Mouse (Mus musculus) megakaryocyte-erythroid progenitor cell, adult 5-6 weeks (primary cell): ENCODE data around the gene Chsy1. TPM values are rescaled to one million over a fixed set of nuclear protein-coding genes. Genes with fewer than 3 reads are reported as not detected.

Source experiments
- ATAC-seq: replicated peaks from 2 replicates; pipeline ENCODE4 v1.8.0; 2016; ENCODE audit warnings: mild to moderate bottlenecking, inconsistent platforms; ENCODE audit not compliant: severe bottlenecking, poor library complexity, low FRiP score, low TSS enrichment
- total RNA-seq, 2 experiments: library from RNA; stranded (forward) in 1 of 2; stranded (reverse) in 1 of 2; fragments of 200-1000, 215-1000 nt in 1 of 2; fragments of >200 nt in 1 of 2; fragmentation: Nextera tagmentation in 1 of 2; gene quantifications; 2 replicates each; pipeline ENCODE4 v1.2.3; 2014 to 2017

The Chsy1 gene
- total RNA-seq (2014; fragmentation: Nextera tagmentation) (11.4 and 14.8 TPM in 2 replicates), total RNA-seq (2017) (14.4 and 26.4 TPM in 2 replicates)

DNA sequence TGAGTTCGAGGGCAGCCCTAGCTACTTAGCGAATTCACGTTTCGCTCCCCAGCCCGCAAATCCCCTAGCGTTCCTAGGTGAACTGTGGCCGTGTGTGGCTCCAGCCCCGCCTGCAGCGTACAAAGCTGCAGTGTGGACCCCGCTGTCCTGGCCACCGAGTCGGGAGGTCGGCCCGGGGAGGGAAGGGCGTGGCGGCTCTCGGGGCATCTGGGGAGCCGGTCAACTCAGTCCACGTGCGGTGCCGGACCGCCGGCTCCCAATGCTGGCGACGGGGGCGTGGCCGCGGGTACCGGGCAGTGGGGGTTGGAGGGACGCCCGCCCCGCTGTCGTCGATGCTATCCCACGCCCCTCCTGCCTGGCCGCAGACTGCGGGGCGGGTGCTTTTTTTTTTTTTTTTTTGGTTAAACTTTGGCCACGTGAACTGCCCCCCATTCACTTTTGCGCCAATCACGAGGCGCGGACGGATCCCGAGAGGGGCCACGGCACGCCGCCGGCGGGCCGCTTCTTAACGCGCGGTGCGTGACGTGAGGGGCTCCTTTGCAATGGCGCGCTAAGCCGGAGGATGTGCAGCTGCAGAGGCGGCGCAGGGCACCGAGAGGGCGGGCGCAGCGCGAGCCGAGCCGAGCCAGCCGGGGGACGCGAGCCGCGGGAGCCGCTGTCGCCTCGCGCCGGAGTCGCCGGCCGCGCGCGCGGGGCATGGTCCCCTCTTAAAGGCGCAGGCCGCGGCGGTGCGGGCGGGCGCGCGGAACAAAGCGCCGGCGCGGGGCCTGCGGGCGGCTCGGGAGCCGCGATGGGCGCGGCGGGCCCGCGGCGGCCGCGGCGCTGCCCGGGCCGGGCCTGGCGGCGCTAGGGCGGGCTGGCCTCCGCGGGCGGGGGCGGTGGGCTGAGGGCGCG lies at the start of gene Chsy1:
Gene Chsy1, plus strand, starts transcription at position 555 of the 894 bp plus-strand sequence.
- ATAC-seq = peak; percentile 39

DNA sequence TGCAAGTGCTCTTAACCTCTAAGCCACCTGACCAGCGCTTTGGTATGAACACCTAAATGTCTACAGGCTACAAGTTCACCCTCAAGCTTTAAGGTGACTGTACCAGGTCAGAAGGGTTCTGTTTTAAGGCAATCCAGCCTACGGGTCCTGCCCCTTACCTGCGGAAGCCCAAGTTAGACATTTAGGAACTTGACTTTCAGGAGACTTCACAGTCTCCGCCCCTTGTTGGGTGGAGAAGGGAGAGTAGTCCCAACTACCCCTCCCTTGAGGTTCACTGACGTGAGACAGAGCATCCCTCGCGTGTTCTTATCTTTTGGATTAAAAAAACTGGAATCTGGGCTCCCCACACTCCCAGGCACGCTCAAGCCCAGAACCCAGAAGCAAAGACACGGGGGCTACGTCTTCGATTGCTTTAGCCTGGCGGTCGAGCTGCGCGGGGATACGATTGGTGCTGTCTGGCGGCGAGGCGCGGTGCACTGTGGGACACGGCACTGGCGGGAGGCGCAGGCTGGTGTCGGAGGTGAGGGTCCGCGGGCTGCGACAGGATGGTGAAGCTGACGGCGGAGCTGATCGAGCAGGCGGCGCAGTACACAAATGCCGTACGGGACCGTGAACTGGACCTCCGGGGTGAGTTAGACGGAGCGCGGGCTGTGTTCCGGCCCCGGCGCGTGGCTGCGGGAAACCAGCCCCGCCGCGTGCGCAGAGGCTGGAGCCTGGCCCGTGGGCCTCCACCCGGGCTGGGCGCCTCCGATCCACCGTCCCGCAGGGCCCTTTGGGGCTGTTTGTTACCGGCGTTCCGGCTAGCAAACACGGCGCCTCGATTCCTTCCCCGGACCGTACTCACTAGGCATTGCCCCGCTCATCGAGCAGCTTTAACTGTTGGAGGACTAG lies 49.0 kb upstream of the Chsy1 start:
- ATAC-seq = peak; percentile 89

DNA sequence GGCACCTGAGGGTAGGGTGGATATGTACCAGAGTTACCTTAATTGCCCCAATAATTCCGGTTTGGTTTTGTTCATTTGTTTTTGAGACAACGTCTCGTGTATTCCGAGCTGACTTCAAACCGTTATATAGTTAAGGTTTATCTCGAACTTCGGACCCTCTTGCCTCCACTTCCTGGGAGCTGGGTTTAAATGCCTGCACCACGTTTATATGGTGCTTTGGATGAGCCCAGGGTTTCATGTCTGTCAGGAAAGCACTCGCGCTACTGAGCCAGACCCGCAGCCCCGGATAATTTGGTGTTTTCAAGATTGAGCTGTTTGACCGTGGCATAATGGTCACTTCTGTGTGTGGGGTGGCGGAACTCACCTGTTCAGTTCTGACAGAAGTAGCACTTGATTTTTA lies 48.3 kb upstream of the Chsy1 start:
- ATAC-seq = 0 out of 2 replicates have a peak, but pooled peaks have one; percentile 18

DNA sequence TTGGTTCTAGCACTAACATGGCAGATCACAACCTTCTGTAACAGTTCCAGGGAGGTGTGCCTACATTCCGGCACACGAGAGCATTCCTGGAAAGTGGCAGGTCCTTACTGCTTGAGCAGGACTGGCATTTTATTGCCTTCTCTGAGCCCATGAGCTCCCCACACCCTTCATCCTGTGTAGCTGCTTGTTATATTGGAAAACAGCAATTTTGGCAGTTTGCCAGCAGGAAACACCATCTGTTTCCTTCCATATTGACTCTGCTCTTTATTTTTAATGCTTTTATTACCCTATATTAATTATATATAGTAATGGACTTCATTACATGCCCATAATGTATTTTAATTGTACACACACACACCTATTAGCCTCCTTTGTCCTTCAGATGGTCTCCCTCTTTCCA lies 32.9 kb upstream of the Chsy1 start:
- no peak for ATAC-seq

DNA sequence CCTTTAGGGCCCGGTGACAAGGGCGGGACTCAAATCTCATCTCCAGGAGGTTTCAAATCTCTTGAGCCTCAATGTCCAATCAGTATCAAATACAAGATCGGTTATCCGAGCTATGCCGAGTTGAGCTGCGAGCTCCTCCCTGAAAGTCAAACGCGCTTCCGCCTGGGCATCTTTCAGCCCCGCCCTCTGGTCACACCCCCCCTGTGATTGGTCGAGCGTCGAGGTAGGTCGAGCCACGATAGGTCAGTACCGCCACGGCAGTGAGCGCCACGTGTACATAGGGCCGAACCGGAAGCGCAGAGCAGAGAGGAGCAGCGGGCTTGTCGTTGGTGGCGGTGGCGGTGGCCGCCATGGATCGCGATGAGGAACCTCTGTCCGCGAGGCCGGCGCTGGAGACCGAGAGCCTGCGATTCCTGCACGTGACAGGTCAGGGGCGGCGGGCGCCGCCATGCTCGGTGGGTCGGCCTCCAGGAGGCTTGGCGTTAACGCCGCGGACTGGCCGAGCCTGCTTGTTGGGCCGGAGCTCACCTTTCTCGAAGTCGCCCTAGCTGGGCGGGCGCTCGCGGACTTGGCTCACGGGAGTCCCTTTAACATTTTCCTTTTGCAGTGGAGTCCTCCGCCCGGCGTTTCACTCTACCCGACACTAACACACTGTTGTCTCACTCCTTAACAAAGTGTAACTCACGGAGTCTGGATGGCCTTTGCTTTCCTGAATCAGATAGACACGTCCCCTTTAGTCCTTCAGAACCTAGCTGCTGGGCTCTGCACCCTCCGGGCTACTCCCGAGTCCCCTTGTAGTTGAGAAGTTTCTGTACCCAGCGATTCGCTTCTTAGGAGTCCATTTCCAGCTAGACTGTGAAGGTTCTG lies 29.7 kb upstream of the Chsy1 start, which contains the start of gene Selenos:
Gene Selenos, plus strand, starts transcription at position 286 of the 867 bp plus-strand sequence.
- peak; percentile 98 for ATAC-seq

DNA sequence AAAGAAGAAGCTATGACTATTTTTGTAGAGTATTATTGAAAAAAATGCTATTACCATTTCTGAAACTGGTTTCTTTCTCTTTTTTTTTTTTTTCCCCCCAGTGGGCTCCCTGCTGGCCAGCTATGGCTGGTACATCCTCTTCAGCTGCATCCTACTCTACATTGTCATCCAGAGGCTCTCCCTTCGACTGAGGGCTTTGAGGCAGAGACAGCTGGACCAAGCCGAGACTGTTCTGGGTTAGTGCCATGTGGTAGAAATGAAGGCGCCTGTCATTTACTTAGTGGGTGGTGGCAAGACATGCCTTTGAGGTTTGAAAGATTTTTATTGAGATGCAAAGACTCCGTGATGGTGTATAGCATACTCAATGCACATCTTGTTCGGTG lies 29.1 kb upstream of the Chsy1 start:
- ATAC-seq = 0 out of 2 replicates have a peak, but pooled peaks have one; percentile 45

DNA sequence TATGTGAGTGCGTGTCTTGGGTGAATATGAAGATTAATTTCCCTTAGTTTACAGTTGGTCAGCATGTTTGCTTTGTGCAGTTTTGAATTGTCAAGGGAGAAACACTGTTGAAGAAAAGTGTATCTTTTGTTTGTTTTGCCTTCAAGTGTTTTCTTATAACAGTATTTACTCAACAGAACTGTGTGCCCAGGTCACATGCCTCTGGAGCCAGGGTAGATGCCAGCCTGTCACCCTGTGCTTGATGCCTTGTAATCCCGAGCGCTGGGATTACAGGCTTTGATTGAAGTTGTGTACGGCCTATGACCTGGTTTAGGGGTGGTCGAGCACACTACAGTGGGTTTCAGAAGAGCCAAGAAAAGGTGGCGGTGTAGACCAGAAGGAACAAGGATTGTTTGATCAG lies 25.6 kb upstream of the Chsy1 start:
- no peak for ATAC-seq

DNA sequence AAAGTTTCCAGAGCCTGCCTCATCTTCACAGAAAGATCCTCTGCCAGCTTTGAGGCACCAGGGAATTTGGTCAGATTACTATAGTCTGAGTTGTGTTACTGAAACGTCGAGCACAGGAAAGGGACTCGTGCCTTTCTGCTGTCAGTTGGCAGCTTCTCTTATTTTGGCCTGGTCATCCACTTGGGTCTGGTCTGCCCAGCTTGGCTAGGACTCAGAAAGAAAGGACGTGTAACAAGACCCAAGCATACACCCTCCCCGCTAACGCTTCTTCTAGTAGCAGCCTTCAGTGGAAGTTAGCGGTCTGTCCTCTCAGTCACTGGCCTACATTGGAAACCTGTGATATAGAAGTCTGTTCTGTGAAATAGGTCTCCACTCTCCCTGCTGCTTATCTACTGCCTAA lies 24.8 kb upstream of the Chsy1 start:
- ATAC-seq = no peak

DNA sequence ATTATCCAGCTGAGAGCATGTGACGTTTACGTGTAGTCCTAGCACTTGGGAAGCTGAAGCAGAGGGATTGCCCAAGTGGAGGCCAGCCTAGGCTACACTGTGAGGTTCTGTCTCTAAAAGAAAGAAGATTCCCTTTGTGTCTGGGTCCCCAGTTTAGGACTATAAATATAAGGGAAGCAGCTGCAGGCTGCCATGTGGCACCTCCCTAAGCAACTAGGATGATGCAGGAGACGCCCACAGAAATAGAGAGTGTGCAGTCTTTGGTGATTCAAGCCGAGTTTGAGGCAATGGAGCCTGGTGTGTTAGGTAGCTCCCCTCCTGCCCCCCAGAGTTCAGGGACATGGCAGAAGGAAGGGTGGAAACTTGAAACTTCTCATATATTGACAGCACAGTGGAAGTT lies 21.7 kb upstream of the Chsy1 start:
- ATAC-seq = no peak

DNA sequence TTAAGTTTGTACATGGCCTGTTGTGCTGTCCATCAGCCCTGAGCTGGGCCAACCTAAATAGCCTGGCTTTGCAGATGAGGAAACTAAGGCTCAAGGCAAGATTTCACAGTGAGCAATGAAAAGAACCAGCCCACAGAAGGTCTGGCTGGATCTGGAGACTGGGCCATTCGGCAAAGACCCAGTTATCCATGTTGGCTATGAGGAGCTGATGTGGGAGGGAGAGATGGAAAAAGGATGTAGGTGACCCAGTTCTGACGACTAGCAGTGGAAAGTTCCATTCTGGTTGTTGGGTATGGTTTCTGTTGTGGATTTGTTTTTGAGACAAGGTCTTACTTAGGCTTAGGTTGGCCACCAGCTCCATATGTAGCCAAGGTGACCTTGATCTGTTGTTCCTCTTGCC lies 21.2 kb upstream of the Chsy1 start:
- ATAC-seq = no peak

DNA sequence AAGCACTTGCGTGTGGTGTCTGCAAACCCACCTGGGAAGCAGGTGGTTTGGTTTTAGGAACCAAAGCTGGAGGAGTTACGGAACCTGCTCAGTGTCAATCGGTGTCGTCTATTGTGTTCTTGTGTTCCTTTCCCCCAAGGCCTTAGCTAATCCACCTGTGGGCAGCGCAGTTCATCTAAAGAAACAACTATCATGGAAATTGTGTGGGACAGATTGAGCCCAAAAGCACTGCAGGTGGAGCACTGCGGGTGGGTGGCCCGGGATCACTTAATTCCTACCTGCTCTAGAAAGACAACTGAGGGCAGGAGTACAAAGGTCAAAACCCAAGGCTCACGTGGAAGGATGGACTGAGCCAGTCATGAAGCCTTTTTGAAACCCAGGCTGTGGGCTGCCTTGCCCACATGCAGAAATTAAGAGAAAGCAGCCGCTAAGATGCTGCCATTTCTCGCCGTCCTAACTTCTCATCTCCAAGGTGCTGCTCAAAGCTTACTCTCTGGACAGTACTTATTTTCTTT lies 18.6 kb upstream of the Chsy1 start:
- ATAC-seq = no peak

DNA sequence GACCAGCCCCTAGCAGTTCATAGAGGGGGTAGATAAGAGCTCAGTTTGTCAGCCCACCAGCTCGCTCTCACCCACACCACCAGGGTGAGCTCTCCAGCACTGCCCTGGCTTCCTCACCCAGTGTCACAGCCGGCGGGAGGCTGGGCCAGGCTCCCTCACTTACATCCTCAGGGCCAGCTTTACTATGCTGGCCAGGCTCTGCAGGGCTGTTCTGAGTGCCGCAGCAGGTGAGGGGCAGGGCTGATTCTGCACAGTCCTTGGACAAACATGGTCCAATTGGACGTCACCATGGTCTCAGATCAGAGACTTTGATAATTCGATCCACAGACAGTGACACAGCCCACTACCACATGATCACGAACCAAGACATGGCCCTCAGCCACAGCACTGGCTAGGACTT lies 17.8 kb upstream of the Chsy1 start:
- no peak for ATAC-seq

DNA sequence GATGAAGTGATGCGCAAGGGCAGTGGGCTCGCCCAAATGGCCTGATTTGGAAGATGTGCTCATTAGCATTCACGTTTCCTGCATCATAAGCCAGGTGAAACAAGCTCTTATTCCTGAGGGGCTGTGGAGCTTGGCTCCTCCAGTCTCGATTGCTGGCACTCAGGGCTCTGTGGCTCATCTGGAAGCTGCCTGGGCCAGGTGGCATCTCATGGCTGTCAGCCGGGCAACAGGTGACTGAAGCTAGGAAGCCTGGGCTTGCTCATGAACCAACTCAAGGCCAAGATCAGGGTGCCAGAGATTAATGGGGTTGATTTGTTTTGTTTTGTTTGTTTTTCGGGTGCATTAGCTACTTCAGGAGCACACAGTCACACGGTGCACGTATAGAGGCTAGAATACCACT lies 16.7 kb upstream of the Chsy1 start:
- no peak for ATAC-seq

DNA sequence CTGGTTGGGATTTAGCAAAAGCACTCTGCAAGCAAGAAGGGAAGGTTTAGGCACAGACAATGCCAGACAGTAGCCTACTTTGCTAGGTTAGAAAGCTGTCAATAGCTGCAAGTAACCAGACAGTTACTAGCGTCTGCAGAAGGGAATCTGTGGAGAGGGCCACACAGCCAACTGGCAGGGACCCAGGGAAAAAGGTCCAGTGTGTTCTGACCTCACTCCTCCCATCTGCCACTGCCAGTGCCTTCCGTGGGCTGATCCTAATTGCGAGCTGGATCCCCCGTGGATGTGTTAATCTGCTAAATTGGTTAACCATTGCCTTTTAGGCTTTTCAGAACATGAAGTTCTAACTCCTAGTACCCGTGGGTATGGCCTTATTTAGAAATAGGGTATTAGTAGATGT lies 15.2 kb upstream of the Chsy1 start:
- no peak for ATAC-seq

DNA sequence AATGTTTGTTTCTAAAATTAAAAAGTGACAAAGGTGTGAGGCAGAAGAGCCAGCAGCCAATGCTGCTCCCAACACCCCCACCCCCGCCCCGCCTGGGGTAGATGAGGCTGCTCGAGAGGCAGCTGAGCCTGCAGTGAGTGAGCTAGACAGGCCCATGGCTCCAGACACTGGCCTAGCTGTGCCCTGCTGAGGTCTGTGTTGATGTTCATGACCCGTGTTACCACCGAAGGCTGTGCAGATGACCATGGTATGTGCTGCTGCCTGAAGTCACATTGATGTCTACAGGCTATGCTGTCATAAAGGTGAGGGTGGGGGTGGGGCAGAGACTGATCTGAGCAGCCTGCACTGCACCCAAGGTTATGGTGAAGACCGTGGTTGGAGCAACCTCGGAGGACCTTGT lies 10.5 kb upstream of the Chsy1 start:
- no peak for ATAC-seq

DNA sequence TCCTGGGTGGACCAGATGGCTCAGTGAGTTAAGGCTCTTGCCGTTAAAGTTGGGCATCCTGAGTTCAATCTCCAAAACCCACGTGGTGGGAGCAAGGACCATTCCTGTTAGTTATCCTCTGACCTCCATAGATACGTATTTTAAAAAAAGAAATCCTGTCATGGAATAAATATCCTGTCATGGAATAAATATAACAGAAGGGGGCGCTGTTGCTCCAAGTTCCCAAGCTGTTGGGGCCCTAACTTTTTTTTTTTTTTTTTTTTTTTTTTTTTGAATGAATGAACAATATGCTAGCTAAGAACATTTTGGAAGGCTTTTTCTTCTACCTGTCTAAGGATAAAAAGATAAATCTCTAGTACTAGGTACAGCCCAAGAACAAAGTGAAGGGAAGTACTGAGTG lies 7.4 kb upstream of the Chsy1 start:
- no peak for ATAC-seq

DNA sequence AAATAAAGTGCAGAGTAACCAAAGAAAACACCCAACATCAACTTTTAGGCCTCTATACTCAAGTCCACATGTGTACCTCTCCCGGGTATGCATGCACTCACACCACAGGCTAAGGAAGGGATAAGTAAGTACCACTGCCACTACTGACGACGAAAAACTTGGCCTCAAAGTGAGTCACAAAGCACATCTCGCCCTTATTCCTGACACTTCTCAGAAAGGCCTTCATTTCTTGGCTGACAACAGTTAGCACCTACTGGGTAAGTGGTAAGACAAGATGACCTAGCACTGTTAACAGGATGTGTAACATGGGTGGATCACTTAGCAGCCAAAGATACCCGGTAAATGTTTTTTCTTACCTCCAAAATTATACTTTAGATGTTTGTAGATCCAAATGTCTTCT lies 4.8 kb upstream of the Chsy1 start:
- ATAC-seq = no peak

DNA sequence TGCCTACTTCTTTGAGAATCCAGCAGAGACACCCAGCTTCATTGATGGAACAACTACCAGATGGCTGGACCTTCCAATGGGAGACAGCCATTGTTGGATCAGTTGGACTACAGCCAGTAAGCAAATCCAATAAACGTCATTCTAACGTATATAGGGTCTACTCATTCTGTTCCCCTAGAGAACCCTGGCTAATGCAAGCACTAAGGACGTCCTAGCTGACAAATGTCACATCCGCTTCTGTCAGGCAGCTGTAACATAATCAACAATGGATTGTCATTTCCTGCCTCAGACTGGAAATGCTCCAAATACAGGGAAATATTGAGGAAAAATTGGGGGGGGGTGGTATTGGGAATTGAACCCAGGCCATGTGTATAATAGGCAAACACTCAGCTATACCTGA lies 3.5 kb upstream of the Chsy1 start:
- no peak for ATAC-seq

DNA sequence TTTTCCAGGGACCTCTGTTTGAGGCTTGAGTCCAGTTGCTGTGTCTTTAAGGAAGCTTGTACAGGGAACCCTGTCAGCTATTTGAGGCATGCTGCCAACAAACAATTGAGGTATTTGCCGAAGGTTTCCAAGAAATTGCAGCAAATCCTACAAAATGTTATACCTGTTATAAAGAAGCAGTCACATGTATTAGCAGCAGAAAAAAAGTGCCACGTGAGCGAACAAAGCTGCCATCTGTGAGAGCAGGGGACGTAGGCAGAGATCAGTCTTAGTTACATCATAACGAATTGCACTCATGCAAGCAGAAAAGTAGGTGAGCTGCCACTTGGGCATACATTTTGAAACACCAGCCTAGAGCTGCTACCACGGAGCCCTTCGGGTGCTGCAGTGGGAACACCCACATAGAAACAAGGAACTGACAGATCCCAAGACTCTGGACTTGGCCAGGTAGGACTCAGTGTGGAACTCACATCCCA lies 2.7 kb upstream of the Chsy1 start:
- ATAC-seq = no peak
